Mouse (Mus musculus) right cerebral cortex, postnatal 36 days (tissue): ENCODE data around the gene Slx.
"Not testable (repeated sequence)": the region's sequence is repeated elsewhere in the genome, so short reads cannot be mapped to it uniquely, and the experiment has no call there.

ENCODE experiments used
- DNase-seq, 2 experiments: peaks; one replicate each; pipeline ENCODE4 v3.0.0; 2022; ENCODE audit warnings: low spot score in 2 of 2, mixed read lengths in 1 of 2

The Slx gene

DNA sequence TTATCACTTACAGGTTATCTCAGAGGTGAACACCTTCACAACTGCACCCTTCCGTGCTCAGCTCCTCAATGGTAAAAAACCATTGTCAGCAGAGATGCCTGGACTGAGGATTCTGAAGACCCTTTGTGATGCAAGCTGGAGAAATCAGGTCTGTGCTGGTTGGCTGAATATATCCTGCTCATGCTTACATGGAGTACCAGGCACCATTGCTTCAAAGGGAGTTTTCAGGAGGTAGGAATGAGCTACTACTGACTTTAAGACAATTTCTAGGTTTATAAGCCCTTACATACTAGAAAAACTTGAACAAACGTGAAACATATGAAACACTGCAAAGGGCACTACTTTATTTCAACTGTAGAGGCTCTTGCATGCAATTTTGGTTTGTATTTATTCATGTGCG is at the start of gene Slx:
TSS of gene Slx (minus strand) at position 101 of the 400 bp plus-strand sequence.
- not testable (repeated sequence) for DNase-seq
